In genomic region chr3:96458008-96458407, GRCm38 (mm10) we compare ENCODE assay signal across 19 mouse cellular contexts. TPM values are rescaled to one million over a fixed set of nuclear protein-coding genes. Genes with fewer than 3 reads are reported as not detected.
A peak's percentile ranks its signal among the peaks of the same experiment; 100 is the strongest.
DNase-seq lines count a peak whose midpoint lies in the region; ATAC-seq and TF ChIP-seq lines count a peak whose summit lies in the region.
"Not testable (repeated sequence)": the region's sequence is repeated elsewhere in the genome, so short reads cannot be mapped to it uniquely, and the experiment has no call there.
"Had no signal": no experiment of that assay in that cellular context is flagged by ENCODE, and none has a peak within 500 bp of the region (broad histone marks: within the 10 kb centered on the region; RNA-seq: fewer than 3 reads in every experiment).

No protein-coding gene starts in this region.

- H3K27ac ChIP-seq in heart, postnatal 0 days (ENCODE audit: low read depth); intestine, embryonic 16.5 days (ENCODE audit: low read length); liver, embryonic 11.5 days (ENCODE audit: low read depth, low read length); lung, embryonic 14.5 days (ENCODE audit: low read depth); midbrain, embryonic 11.5 days (ENCODE audit: low read depth, low read length); stomach, embryonic 16.5 days (ENCODE audit: low read length): not testable (repeated sequence)

- not testable (repeated sequence) for H3K9ac ChIP-seq in heart, postnatal 0 days (replicated peaks; ENCODE audit: low read depth, low read length); intestine, embryonic 16.5 days (ENCODE audit: low read depth, low read length); liver, embryonic 11.5 days (ENCODE audit: low read depth, low read length); lung, embryonic 14.5 days; midbrain, embryonic 11.5 days (ENCODE audit: low read length); stomach, embryonic 16.5 days (ENCODE audit: low read length)

- not testable (repeated sequence) for H3K4me3 ChIP-seq in heart, postnatal 0 days (ENCODE audit: low read depth, low read length); intestine, embryonic 16.5 days (ENCODE audit: low read length); liver, embryonic 11.5 days (ENCODE audit: low read depth, low read length); lung, embryonic 14.5 days (ENCODE audit: low read depth, low read length); midbrain, embryonic 11.5 days (ENCODE audit: low read depth, low read length); stomach, embryonic 16.5 days (replicated peaks; ENCODE audit: low read length)

- DNase-seq in heart, postnatal 0 days (ENCODE audit: low spot score); liver, embryonic 11.5 days (ENCODE audit: low spot score); lung, embryonic 14.5 days; midbrain, embryonic 11.5 days (ENCODE audit: low spot score, missing footprints): not testable (repeated sequence)

- no CpG with 5 or more reads among the region's 53 CpGs for WGBS in heart, postnatal 0 days
- WGBS in intestine, embryonic 16.5 days = no CpG with 5 or more reads among the region's 53 CpGs
- no CpG with 5 or more reads among the region's 53 CpGs for WGBS in liver, embryonic 11.5 days
- WGBS in lung, embryonic 14.5 days = no CpG with 5 or more reads among the region's 53 CpGs
- WGBS in midbrain, embryonic 11.5 days = no CpG with 5 or more reads among the region's 53 CpGs
- WGBS in stomach, embryonic 16.5 days = no CpG with 5 or more reads among the region's 53 CpGs

- not testable (repeated sequence) for TF ChIP-seq EP300 in heart, postnatal 0 days (IDR thresholded peaks at IDR 0.05; ENCODE audit: low read depth)

- not testable (repeated sequence) for H3K9me3 ChIP-seq in heart, postnatal 0 days (replicated peaks; ENCODE audit: control insufficient read depth, low read length); intestine, embryonic 16.5 days (ENCODE audit: control insufficient read depth, low read length); liver, embryonic 11.5 days (ENCODE audit: control insufficient read depth, low read length); lung, embryonic 14.5 days (ENCODE audit: low read depth, low read length); midbrain, embryonic 11.5 days (ENCODE audit: control insufficient read depth, low read length); stomach, embryonic 16.5 days (replicated peaks; ENCODE audit: control insufficient read depth, low read length)

- H3K36me3 ChIP-seq in heart, postnatal 0 days (replicated peaks; ENCODE audit: control insufficient read depth, insufficient read depth, low read length); intestine, embryonic 16.5 days (ENCODE audit: control insufficient read depth, insufficient read depth, low read length); liver, embryonic 11.5 days (ENCODE audit: control insufficient read depth, insufficient read depth, low read length); lung, embryonic 14.5 days (ENCODE audit: insufficient read depth); midbrain, embryonic 11.5 days (ENCODE audit: control insufficient read depth, insufficient read depth, low read length); stomach, embryonic 16.5 days (ENCODE audit: control insufficient read depth, insufficient read depth, low read length): not testable (repeated sequence)

- not testable (repeated sequence) for TF ChIP-seq CTCF in heart, postnatal 0 days (IDR thresholded peaks at IDR 0.05; ENCODE audit: low read depth); lung, embryonic 14.5 days (IDR thresholded peaks at IDR 0.05; ENCODE audit: low read depth)

- H3K4me1 ChIP-seq in heart, postnatal 0 days (ENCODE audit: control insufficient read depth, insufficient read depth); intestine, embryonic 16.5 days (ENCODE audit: control insufficient read depth, insufficient read depth, low read length); liver, embryonic 11.5 days (replicated peaks; ENCODE audit: control insufficient read depth, insufficient read depth, low read length); lung, embryonic 14.5 days (ENCODE audit: insufficient read depth); midbrain, embryonic 11.5 days (ENCODE audit: control insufficient read depth, insufficient read depth, low read length); stomach, embryonic 16.5 days (ENCODE audit: control insufficient read depth, insufficient read depth, low read length): not testable (repeated sequence)

- not testable (repeated sequence) for H3K4me2 ChIP-seq in heart, postnatal 0 days (ENCODE audit: low read depth, low read length); intestine, embryonic 16.5 days (ENCODE audit: low read depth, low read length); liver, embryonic 11.5 days; lung, embryonic 14.5 days; midbrain, embryonic 11.5 days; stomach, embryonic 16.5 days (ENCODE audit: low read depth, low read length)

- not testable (repeated sequence) for H3K27me3 ChIP-seq in heart, postnatal 0 days (ENCODE audit: control insufficient read depth, insufficient read depth, low read length); intestine, embryonic 16.5 days (replicated peaks; ENCODE audit: control insufficient read depth, insufficient read depth, low read length); liver, embryonic 11.5 days (replicated peaks; ENCODE audit: control insufficient read depth, insufficient read depth, low read length); lung, embryonic 14.5 days (ENCODE audit: insufficient read depth, low read length); midbrain, embryonic 11.5 days (ENCODE audit: control insufficient read depth, insufficient read depth, low read length); stomach, embryonic 16.5 days (ENCODE audit: control insufficient read depth, insufficient read depth, low read length)

- ATAC-seq in erythroid progenitor cell, adult 5-6 weeks (replicated peaks; ENCODE audit: low FRiP score, poor library complexity, severe bottlenecking) = peak; percentile 43; the same call in 1 of the 2 replicates
- ATAC-seq in granulocyte monocyte progenitor cell, adult 5-6 weeks (replicated peaks; ENCODE audit: poor library complexity, severe bottlenecking) = peak; percentile 21
- 0 out of 2 replicates have a peak, but pooled peaks have one; percentile 12 for ATAC-seq in heart, postnatal 0 days (ENCODE audit: insufficient read depth, low read depth)
- ATAC-seq in intestine, embryonic 16.5 days = peak; percentile 36
- ATAC-seq in liver, embryonic 11.5 days (replicated peaks; ENCODE audit: low FRiP score) = peak; percentile 54
- ATAC-seq in lung, embryonic 14.5 days (ENCODE audit: insufficient read depth) = peak; percentile 33; the same call in 1 of the 2 replicates
- ATAC-seq in midbrain, embryonic 11.5 days (ENCODE audit: low FRiP score) = peak; percentile 45
- peak; percentile 57 for ATAC-seq in stomach, embryonic 16.5 days (ENCODE audit: insufficient read depth, low FRiP score)

RNA-seq across cellular contexts. Expression of gene BC107364, which starts 5.9 kb away (rescaled TPM):
- total RNA-seq in erythroid progenitor cell, adult 5-6 weeks (2015; ENCODE audit: low replicate concordance) = not detected in 2 replicates
- not detected in 2 replicates for total RNA-seq in erythroid progenitor cell, adult 5-6 weeks (2017; ENCODE audit: low replicate concordance)
- not detected in 2 replicates for total RNA-seq in granulocyte monocyte progenitor cell, adult 5-6 weeks (2014; fragmentation: Nextera tagmentation)
- not detected in 2 replicates for total RNA-seq in granulocyte monocyte progenitor cell, adult 5-6 weeks (2017)
- total RNA-seq in heart, postnatal 0 days (2014; rRNA removed; ENCODE audit: low replicate concordance) = not detected in 2 replicates
- polyA plus RNA-seq in heart, postnatal 0 days (2015; fragmentation: Nextera tagmentation; extraction: Ambion mirVana) = 0.40 and 0.41 TPM in 2 replicates
- polyA plus RNA-seq in intestine, embryonic 16.5 days (2015; fragmentation: Nextera tagmentation; extraction: Ambion mirVana) = 0.12 and 0.21 TPM in 2 replicates
- polyA plus RNA-seq in liver, embryonic 11.5 days (2014; fragmentation: Nextera tagmentation; extraction: Ambion mirVana) = not detected in 2 replicates
- not detected in 2 replicates for polyA plus RNA-seq in lung, embryonic 14.5 days (2014; fragmentation: Nextera tagmentation; extraction: Ambion mirVana)
- not detected in 2 replicates for polyA plus RNA-seq in midbrain, embryonic 11.5 days (2014; fragmentation: Nextera tagmentation; extraction: Ambion mirVana)
- 0.17 and 0.29 TPM in 2 replicates for polyA plus RNA-seq in stomach, embryonic 16.5 days (2015; fragmentation: Nextera tagmentation; extraction: Ambion mirVana)
- total RNA-seq: adrenal gland, postnatal 25 days; forebrain, postnatal 0 days; gastrocnemius, postnatal 36 days; hematopoietic stem cell, adult 5-6 weeks; layer of hippocampus, adult 2 months; layer of hippocampus, postnatal 36 days; left cerebral cortex, postnatal 14 days; monocyte, adult 5-6 weeks had no signal
- polyA plus RNA-seq: forebrain, postnatal 0 days; inflammation-experienced regulatory T-cells, adult 6 months; limb, embryonic 13.5 days; neural tube, embryonic 13.5 days had no signal
